Mouse (Mus musculus) left cerebral cortex, postnatal 10 days (tissue): ENCODE measurements around the gene Zfr2. TPM values are rescaled to one million over a fixed set of nuclear protein-coding genes. Genes with fewer than 3 reads are reported as not detected.

Source experiments
- DNase-seq, 2 experiments: peaks; one replicate each; pipeline ENCODE4 v3.0.0; 2021 to 2022; ENCODE audit warnings: low spot score in 2 of 2, mixed read lengths in 1 of 2; ENCODE audit errors: extremely low spot score in 1 of 2
- intact Hi-C: fragments of 180-260 bp; cut with DNase I; formaldehyde crosslinking; loops from one replicate; pipeline ENCODE4 v1.15.1; 2025
- total RNA-seq, 2 experiments: library from RNA; stranded (reverse); gene quantifications; 2 replicates each; pipeline ENCODE4 v1.2.3; 2021

Zfr2 gene
- total RNA-seq, 2 experiments from 2014 or later = 62.2 to 63.5 TPM

GRCm38 (mm10) chr10:81268643-81269412 lies 35.9 kb downstream of the Zfr2 start:
- intact Hi-C loops = no loop called here
- no peak for DNase-seq

GRCm38 (mm10) chr10:81272356-81272755 lies 39.4 kb downstream of the Zfr2 start:
- intact Hi-C loops = no loop called here
- no peak for DNase-seq

- no peak for DNase-seq
Measured at GRCm38 (mm10) chr10:81273842-81274241, 40.9 kb downstream of the Zfr2 start.

GRCm38 (mm10) chr10:81277676-81278075 lies 44.7 kb downstream of the Zfr2 start:
- intact Hi-C loops = no loop called here

More at GRCm38 (mm10) chr10:81273842-81274241, 40.9 kb downstream of the Zfr2 start:
- intact Hi-C loops = no loop called here

GRCm38 (mm10) chr10:81279496-81279895 lies 46.5 kb downstream of the Zfr2 start:
- DNase-seq = no peak
- intact Hi-C loops = no loop called here

More at GRCm38 (mm10) chr10:81277676-81278075, 44.7 kb downstream of the Zfr2 start:
- DNase-seq = no peak

GRCm38 (mm10) chr10:81284189-81284588 lies 51.2 kb downstream of the Zfr2 start:
- intact Hi-C loops = no loop called here
- DNase-seq = no peak

- intact Hi-C loops = loop anchor here (5.0 kb wide), 1 partner anchor 38 kb away; the partner anchor contains the start of gene Cactin
- DNase-seq = no peak
Measured at GRCm38 (mm10) chr10:81284719-81285118, 51.8 kb downstream of the Zfr2 start.

GRCm38 (mm10) chr10:81285694-81286450 lies 52.9 kb downstream of the Zfr2 start:
- DNase-seq = peak; percentile 79 to 92
- intact Hi-C loops = loop anchor here (5.0 kb wide), 1 partner anchor 36 kb away; the partner anchor contains the start of gene Cactin

- intact Hi-C loops = loop anchor here (5.0 kb wide), 1 partner anchor 36 kb away; the partner anchor contains the start of gene Cactin
- DNase-seq = no peak
Measured at GRCm38 (mm10) chr10:81286586-81286985, 53.6 kb downstream of the Zfr2 start.

- DNase-seq = peak in 1 of 2 experiments; percentile 72
- intact Hi-C loops = loop anchor here (5.0 kb wide), 1 partner anchor 35 kb away; the partner anchor contains the start of gene Cactin
Measured at GRCm38 (mm10) chr10:81287513-81288157, 54.7 kb downstream of the Zfr2 start.

GRCm38 (mm10) chr10:81288601-81289000 lies 55.6 kb downstream of the Zfr2 start:
- intact Hi-C loops = loop anchor here (5.0 kb wide), 1 partner anchor 34 kb away; the partner anchor contains the start of gene Cactin
- DNase-seq = no peak

- peak; percentile 60 to 78 for DNase-seq
- intact Hi-C loops = loop anchor here (5.0 kb wide), 1 partner anchor 33 kb away; the partner anchor contains the start of gene Cactin
Measured at GRCm38 (mm10) chr10:81289278-81289677, 56.3 kb downstream of the Zfr2 start.

- intact Hi-C loops = loop anchor here (2.0 to 5.0 kb wide), 2 partner anchors 32 to 63 kb away; partner anchors contain the start of gene Cactin
- no peak for DNase-seq
Measured at GRCm38 (mm10) chr10:81289811-81290210, 56.9 kb downstream of the Zfr2 start.

GRCm38 (mm10) chr10:81290698-81291460 lies 57.9 kb downstream of the Zfr2 start:
- DNase-seq = peak in 1 of 2 experiments; percentile 68
- intact Hi-C loops = loop anchor here (2.0 kb wide), 1 partner anchor 62 kb away; no protein-coding TSS in a partner anchor

GRCm38 (mm10) chr10:81291511-81292104 lies 58.7 kb downstream of the Zfr2 start, which contains the start of gene Tjp3:
TSS of gene Tjp3 (minus strand) at chr10:81291581.
- intact Hi-C loops = loop anchor here (2.0 kb wide), 1 partner anchor 61 kb away; no protein-coding TSS in a partner anchor

GRCm38 (mm10) chr10:81292554-81293333 lies 59.8 kb downstream of the Zfr2 start, which contains the start of gene Pip5k1c:
TSS of gene Pip5k1c (plus strand) at chr10:81292963.
- intact Hi-C loops = no loop called here

More at GRCm38 (mm10) chr10:81291511-81292104, 58.7 kb downstream of the Zfr2 start, which contains the start of gene Tjp3:
- no peak for DNase-seq

More at GRCm38 (mm10) chr10:81292554-81293333, 59.8 kb downstream of the Zfr2 start, which contains the start of gene Pip5k1c:
- DNase-seq = peak; percentile 99
